Mouse (Mus musculus): ENCODE data around the gene Larp4b. TPM values are rescaled to one million over a fixed set of nuclear protein-coding genes. Genes with fewer than 3 reads are reported as not detected.

Larp4b gene
- polyA plus RNA-seq, 1 experiment = 2.0 TPM

DNA sequence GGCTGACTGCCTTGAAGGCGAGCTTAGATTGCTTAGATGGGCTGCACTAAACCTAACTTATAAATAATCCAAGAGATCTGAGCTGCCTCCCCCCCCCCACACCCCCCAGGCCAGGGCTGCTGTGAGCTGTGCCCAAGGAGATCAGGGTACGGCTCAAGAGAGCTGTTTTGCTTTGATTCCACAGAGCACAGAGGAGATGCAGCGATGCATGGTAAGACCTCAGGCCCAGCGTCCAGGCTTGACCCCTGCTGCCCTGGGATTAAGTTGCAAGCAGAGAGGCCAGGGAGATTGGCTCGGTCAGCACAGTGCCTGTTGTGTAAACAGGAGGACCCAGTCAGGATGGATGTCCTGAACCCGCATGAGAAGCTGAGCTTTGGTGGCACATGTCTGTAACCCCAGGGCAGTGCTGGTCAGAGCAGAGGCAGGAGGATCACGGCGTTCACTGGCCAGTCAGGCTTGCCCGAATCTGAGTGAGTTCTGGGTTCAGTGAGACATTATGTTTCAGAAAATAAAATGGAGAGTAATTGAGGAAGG, 99.2 kb downstream of the Larp4b start:
- Histone ChIP-seq H3K36me3 (ENCODE audit: control insufficient read depth) (no peaks in the 10 kb centered on the region), H3K27me3 (ENCODE audit: control insufficient read depth) (peaks cover 2% of the 10 kb centered on the region; the same call in 1 of the 2 replicates), H3K9me3 (ENCODE audit: control insufficient read depth, low read length) (no peaks in the 10 kb centered on the region), H3K4me3 (replicated peaks) (no peak overlapping the region), H3K4me1 (ENCODE audit: control insufficient read depth) (peaks cover 2% of the 10 kb centered on the region; the same call in 1 of the 2 replicates)
- TF ChIP-seq GATA1 (IDR thresholded peaks at IDR 0.05; ENCODE audit: low read length) (no peak), TAL1 (IDR thresholded peaks at IDR 0.05; ENCODE audit: low read length) (no peak)

GRCm38 (mm10) chr13:9194656-9195055, 101.0 kb downstream of the Larp4b start:
- H3K9me3 ChIP-seq (ENCODE audit: control insufficient read depth, low read length) = no peaks in the 10 kb centered on the region
- peaks cover 6% of the 10 kb centered on the region for H3K4me1 ChIP-seq (ENCODE audit: control insufficient read depth)
- no peaks in the 10 kb centered on the region for H3K36me3 ChIP-seq (ENCODE audit: control insufficient read depth)
- TF ChIP-seq GATA1 (IDR thresholded peaks at IDR 0.05; ENCODE audit: low read length) (no peak), TAL1 (IDR thresholded peaks at IDR 0.05; ENCODE audit: low read length) (no peak)
- no peak overlapping the region for H3K4me3 ChIP-seq (replicated peaks)
- no peaks in the 10 kb centered on the region for H3K27me3 ChIP-seq (ENCODE audit: control insufficient read depth)

DNA sequence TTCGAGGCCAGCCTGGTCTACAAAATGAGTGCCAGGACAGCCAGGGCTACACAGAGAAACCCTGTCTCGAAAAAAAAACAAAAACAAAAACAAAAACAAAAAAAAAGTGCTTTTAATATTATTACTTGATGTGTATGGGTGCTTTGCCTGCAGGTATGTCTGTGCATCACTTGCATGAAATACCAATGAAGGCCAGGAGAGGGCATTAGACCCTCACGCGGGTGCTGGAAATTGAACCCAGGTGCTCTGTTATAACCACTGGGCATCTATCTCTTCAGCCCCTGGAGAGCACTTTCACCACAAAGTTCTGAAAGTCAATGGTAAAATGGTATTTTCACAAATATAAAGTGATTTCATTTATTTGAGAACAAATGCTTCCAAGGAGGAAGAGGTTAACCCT, 101.9 kb downstream of the Larp4b start:
- TF ChIP-seq TAL1 (IDR thresholded peaks at IDR 0.05; ENCODE audit: low read length) (no peak), GATA1 (IDR thresholded peaks at IDR 0.05; ENCODE audit: low read length) (no peak)
- H3K27me3 ChIP-seq (ENCODE audit: control insufficient read depth) = no peaks in the 10 kb centered on the region
- H3K36me3 ChIP-seq (ENCODE audit: control insufficient read depth) = no peaks in the 10 kb centered on the region
- no peaks in the 10 kb centered on the region for H3K9me3 ChIP-seq (ENCODE audit: control insufficient read depth, low read length)
- H3K4me3 ChIP-seq (replicated peaks) = no peak overlapping the region
- H3K4me1 ChIP-seq (ENCODE audit: control insufficient read depth) = peaks cover 6% of the 10 kb centered on the region

- Histone ChIP-seq H3K36me3 (ENCODE audit: control insufficient read depth) (no peaks in the 10 kb centered on the region), H3K9me3 (ENCODE audit: control insufficient read depth, low read length) (no peaks in the 10 kb centered on the region), H3K27me3 (ENCODE audit: control insufficient read depth) (no peaks in the 10 kb centered on the region), H3K4me3 (replicated peaks) (no peak overlapping the region), H3K4me1 (ENCODE audit: control insufficient read depth) (peaks cover 4% of the 10 kb centered on the region)
- TF ChIP-seq GATA1 (IDR thresholded peaks at IDR 0.05; ENCODE audit: low read length) (no peak), TAL1 (IDR thresholded peaks at IDR 0.05; ENCODE audit: low read length) (no peak)
These were observed 104.4 kb downstream of the Larp4b start for GRCm38 (mm10) chr13:9198106-9198505.

DNA sequence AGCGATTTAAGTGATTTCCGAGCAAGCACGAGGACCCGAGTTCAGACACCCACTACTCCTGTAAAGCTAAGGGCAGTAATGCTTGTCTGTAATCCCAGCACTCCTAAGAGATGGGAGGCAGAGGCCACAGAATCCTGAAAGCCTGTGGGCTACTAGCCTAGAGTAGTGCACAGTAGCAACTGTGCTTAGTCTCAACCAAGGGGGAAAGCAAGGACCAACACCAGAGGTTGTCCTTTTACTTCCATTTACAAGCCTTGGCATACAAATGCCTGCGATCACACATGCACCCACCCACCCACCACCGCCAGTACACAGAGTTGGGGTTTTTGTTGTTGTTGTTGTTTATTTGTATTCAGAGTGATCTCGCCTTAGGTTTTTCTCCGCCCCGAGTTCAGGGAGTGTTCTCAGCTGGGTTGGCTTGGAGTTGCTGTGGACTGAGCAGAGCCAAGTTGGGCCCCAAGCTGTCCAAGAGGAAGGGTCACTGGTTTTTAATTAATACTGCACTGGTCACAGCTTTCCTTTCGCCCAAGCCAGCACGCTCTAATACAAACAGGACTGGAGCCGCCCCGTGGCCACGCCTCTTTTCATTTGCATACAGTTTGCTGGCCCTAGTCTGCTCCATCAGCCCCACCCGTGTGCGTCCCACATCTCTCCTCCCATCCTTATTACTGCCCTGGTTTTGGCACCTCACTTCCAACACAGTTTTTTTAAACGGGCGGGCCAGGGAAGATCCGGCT, 105.2 kb downstream of the Larp4b start:
- Histone ChIP-seq H3K9me3 (ENCODE audit: control insufficient read depth, low read length) (no peaks in the 10 kb centered on the region), H3K4me3 (replicated peaks) (no peak overlapping the region), H3K36me3 (ENCODE audit: control insufficient read depth) (no peaks in the 10 kb centered on the region), H3K27me3 (ENCODE audit: control insufficient read depth) (no peaks in the 10 kb centered on the region), H3K4me1 (ENCODE audit: control insufficient read depth) (peaks cover 4% of the 10 kb centered on the region)
- TF ChIP-seq GATA1 (IDR thresholded peaks at IDR 0.05; ENCODE audit: low read length) (no peak), TAL1 (IDR thresholded peaks at IDR 0.05; ENCODE audit: low read length) (no peak)

DNA sequence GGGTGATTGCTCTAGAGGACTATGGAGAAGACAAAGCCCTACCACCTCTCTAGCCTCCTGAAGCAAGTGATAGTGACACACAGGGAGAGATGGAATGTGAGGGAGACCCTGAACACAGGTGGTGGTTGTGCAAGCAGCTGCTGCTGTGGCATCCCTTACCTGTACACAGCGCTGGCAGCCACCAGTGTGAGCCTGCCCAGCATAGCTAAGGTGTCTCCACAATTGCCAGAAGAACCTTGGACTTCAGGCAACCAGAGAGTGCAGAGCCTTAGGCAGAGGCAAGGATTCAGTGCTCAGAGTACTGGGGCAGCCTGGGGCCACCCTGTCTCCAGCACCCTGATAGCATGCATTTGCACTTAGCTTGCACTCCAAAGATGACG, 105.8 kb downstream of the Larp4b start:
- Histone ChIP-seq H3K36me3 (ENCODE audit: control insufficient read depth) (no peaks in the 10 kb centered on the region), H3K27me3 (ENCODE audit: control insufficient read depth) (no peaks in the 10 kb centered on the region), H3K4me3 (replicated peaks) (no peak overlapping the region), H3K9me3 (ENCODE audit: control insufficient read depth, low read length) (no peaks in the 10 kb centered on the region), H3K4me1 (ENCODE audit: control insufficient read depth) (peaks cover 4% of the 10 kb centered on the region)
- TF ChIP-seq TAL1 (IDR thresholded peaks at IDR 0.05; ENCODE audit: low read length) (no peak), GATA1 (IDR thresholded peaks at IDR 0.05; ENCODE audit: low read length) (no peak)

DNA sequence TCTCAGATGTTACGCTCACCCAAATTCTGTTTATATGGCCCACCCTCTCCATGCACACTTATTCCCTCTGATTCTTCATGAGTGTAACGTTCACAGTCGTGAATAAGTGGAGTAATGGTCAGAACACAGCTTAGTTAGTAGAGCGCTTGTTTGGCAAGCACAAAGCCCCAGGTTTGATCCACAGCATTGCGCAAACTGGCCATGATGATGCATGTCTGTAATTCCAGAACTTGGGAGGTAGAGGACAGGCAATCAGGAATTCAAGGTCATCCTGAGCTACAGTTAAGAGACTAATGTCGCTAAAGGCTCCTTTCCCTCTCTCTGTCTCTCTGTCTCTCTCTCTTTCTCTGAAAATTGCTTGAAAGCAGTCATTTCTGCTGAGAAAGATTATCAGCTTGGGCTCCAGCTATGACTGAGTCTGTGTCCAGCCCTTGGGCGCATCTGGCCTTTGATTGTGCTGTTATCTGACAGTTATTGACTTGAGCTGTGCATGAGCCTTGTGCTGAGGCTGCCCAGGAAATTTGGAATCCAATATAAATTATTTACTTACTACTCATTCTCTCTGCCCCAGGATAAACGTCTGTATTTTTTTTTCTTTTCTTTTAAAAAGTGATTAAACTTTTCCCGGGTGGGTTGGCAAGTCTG, 129.2 kb downstream of the Larp4b start:
- TF ChIP-seq TAL1 (IDR thresholded peaks at IDR 0.05; ENCODE audit: low read length) = no peak
- TF ChIP-seq GATA1 (IDR thresholded peaks at IDR 0.05; ENCODE audit: low read length) = no peak
- Histone ChIP-seq H3K36me3 (ENCODE audit: control insufficient read depth) (no peaks in the 10 kb centered on the region), H3K4me1 (ENCODE audit: control insufficient read depth) (no peaks in the 10 kb centered on the region), H3K9me3 (ENCODE audit: control insufficient read depth, low read length) (no peaks in the 10 kb centered on the region), H3K4me3 (replicated peaks) (no peak overlapping the region), H3K27me3 (ENCODE audit: control insufficient read depth) (no peaks in the 10 kb centered on the region)

Other genes with a start within 250 kb of the Larp4b start
- 0.26 and 0.52 TPM in 2 replicates for gene Wdr37, start 222.0 kb upstream of the Larp4b start, polyA plus RNA-seq (2012)
- 0.20 and 0.22 TPM in 2 replicates for gene Idi1, start 208.4 kb upstream of the Larp4b start, polyA plus RNA-seq (2012)
- gene Gm9745, start 145.7 kb upstream of the Larp4b start, polyA plus RNA-seq (2012) = not detected in 2 replicates
- not detected in 2 replicates for gene Idi2, start 141.0 kb upstream of the Larp4b start, polyA plus RNA-seq (2012)
- 0.17 and 0.22 TPM in 2 replicates for gene Gtpbp4, start 97.8 kb upstream of the Larp4b start, polyA plus RNA-seq (2012)
- gene Dip2c, start 182.6 kb downstream of the Larp4b start, polyA plus RNA-seq (2012) = 0.02 TPM in 1 of 2 replicates, not detected in the other

All from erythroblast, embryonic 14.5 days (primary cell).